Mouse (Mus musculus): Measurements from ENCODE around the gene Chchd3.

Chchd3 gene

DNA sequence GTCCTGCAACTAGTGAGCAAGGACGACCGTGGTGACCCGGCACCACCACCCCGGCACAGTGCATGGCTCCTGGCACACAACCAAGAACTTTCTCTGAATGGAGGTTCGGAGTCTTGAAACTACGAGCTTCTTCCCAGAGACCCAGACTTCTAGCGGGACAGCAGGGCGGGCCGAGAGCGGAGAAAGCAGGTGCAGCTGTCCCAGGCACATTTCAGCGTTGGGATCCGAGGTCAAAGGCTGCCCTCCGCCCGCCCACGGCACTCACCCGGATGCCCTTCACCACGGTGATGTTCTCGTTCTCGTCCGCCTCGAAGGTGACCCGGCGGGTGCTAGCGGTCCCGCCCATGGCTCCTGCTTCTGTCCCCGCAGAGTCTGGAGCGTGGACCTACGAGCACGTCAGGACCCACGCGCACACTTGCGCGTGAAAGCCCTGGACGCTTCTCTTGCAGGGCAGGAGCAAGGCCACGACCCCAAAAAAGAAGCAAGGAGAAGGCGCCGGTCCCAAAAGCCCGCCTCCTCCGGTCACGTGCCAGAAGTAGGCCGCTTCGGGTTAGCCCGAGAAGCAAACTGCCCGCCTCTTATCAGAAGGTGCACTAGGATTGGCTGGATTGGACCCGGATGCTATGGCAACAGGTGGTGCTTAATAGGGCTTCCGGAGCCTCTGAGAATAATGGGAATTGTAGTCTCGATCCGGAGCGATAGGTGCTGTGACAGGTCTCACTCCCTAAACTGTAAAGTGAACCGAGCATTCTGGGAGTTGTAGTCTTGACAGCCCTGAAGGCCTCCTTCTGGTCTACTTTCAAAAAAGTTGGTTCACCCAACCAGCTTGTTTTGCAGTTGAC, at the start of gene Chchd3:
Chchd3 (minus strand) TSS at position 526 of the 842 bp plus-strand sequence.
- peak; percentile 95 to 98 for DNase-seq (ENCODE audit: low spot score in 2 of 2)

DNA sequence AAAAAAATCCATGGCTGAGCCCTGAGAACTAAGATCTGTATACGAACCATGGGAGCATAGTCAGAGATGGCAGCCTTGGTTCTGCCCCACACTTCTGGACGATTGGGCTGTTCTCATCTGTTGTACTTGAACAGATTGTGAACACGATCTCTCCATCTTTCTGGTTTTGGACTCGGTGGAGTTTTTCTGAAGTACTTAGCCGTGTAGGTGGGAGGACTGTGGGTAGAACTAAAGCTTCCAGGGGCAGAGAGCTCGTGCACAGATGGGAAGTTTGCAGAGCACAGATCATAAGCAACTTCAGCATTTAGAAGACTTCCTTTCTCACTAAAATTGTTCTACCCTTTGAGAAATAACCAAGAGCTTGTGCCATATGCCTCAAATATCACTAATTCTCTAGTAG, 44.6 kb upstream of the Chchd3 start:
- peak; percentile 32 to 75 for DNase-seq (ENCODE audit: low spot score in 2 of 2)

DNA sequence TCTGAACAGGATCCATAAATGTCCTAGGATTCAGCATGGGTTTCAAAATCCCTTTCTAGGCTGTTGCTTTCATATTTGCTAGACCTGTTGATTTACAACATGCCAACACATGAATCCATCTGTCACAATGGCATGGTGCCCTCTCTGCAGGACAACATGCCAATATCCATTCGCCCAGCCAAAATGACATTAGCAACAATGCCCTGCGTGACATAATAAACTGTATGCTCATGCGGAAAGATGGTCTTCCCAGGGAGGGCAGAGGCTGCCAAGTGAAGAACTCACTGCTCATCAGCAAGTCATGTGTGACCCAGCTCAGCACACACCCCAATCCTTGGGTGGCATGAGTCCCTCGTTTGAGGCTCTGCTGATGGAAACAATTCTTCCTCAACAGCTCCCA, 38.8 kb upstream of the Chchd3 start:
- no peak for DNase-seq (ENCODE audit: low spot score in 2 of 2)

DNA sequence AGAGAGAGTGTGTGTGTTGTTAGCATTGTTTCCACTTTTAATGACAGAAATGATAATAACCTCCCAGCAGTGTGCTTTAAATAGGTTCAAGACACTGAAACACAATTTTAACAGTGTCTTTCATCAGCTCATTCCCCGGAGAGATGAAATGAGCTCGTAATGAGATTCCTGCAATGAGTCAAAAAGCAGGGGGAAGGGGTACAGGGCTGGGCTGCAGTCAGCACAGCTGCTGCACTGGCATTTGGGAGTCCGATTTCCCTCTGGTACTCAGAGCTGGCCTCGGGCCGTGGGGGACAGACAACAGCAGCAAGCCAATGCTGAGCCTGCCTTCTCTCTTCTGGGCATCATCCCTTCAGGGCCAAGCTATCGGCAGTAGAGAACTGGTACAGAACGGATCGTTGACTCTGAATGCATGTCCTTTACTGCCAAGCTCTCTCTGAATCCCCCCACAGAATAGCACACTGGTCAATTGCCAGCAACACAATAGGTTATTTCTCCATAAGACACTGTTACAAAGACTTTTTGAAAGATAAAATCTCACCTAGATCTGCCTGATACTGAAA, 34.7 kb upstream of the Chchd3 start:
- DNase-seq (ENCODE audit: low spot score in 2 of 2), result peak; percentile 3 to 8

DNA sequence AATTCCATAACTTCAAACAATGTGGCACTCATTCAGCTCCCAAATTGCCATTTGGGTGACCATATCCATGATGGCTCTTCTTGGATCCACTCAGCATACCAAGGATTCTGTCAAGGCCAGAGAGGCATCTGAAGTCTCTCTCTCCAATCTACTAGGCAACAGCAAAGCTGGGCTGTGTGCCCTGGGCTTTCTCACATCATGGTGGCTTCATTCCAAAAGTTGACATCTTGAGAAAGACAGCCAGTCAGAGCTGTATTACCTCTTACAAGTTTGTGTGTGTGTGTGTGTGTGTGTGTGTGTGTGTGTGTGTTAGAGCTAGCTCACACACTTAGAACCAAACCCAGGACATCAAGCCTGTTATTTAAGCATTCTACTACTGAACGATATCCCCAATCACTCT, 20.1 kb upstream of the Chchd3 start:
- DNase-seq (ENCODE audit: low spot score in 2 of 2), result no peak

DNA sequence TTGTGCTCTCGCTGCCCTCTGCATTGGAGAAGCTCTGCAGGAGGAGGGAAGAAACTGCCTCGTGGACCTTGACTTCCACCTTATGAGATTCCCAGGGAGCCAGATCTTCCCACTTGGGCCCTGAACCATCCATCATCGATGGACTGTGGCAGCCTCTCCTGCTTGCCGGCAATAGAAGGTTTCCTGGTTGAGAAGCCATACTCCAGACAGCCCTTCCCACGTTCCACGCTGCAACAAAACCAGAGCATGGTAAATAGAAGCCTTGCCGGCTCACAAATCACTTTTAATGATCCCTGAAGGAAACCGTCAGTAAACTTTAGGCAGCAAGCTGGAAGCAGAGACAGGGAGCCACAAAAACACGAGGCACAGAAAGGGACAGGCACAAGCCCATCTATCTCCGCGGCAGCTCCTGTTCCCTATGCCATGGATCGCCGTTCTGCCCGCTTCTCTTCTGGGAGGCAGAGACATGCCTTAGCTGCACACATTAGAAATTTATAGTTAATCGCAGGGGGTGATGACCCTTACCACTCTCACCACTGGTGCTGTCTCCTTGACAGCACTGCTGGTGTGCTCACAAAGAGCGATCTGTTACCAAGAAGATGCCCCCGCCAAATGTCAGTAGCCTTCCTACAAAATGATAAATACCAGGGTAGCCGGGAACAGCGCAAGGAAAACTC, 18.3 kb upstream of the Chchd3 start:
- no peak for DNase-seq (ENCODE audit: low spot score in 2 of 2)

DNA sequence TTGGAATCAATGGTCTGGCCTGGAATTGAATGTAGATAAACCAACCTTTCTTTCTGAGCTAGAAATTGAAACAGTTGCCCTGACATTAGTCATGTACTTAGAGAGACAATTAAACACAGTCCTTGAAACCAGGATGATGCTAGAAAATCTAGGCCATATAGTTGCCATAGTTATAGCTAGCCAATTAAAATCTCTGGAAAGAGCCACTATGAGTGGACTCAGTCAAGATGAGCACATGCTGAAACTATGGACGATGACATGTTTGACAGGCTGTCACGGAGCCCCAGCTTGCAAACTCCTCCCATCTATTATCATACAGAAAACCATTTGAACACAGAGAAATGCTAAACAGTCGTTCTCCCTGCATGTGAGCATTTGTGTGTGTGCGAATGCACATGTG, 6.4 kb upstream of the Chchd3 start:
- no peak for DNase-seq (ENCODE audit: low spot score in 2 of 2)

DNA sequence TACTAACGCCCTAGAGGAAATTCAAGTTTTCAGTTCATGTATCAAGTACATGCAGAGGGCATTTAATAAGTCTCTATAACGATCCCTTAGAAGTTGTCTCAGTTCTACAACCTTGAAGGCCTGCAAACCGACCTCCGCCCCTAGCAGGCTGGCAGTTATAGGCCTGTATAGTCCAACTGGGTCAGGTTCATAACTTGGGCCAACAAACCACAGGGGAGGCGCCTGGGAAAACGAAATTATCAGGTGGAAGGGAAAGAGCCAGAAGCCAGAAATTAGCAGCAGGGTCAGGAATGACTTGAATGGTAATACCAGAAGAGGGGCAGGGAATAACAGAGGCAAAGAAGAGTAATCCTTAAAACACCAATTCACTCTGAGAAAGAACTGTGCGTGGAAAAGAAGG, 784 bp downstream of the Chchd3 start:
- no peak for DNase-seq (ENCODE audit: low spot score in 2 of 2)

DNA sequence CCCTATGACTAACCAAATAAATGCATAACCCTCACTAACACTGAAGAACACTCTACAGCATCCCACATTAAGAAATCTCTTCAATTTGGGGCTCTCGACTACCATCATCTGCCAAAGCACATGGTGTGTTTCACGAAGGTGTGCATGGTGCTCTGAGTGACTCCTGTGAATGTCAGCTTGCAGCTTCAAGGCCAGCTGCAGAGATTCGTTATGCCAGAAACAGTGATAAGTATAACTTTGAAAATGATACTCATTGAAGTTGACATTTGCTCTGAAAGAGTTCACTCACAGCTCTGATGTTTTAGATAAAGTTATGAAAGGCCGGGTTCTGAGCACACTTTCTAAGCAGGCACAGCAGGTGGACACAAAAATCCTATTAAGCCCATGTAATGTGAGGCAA, 3.7 kb downstream of the Chchd3 start:
- DNase-seq (ENCODE audit: low spot score in 2 of 2), result no peak

DNA sequence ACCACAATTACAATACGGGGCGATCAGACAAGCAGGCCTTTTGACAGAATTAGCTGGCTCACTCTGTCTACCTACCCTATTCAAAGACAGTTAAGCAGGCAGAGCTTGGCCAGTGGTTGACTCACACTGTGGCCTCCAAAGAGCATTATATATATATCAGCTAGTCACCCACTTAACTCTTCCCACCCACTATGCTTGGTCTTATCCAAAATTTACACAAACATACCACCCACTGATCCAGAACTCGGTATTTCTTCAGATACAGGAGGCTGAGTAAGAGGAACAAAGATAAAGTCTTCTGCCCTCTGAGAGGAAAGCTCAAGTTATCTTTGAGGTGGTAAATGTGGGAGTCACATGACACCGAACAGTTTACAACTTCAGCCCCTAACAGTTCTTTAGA, 4.4 kb downstream of the Chchd3 start:
- no peak for DNase-seq (ENCODE audit: low spot score in 2 of 2)

DNA sequence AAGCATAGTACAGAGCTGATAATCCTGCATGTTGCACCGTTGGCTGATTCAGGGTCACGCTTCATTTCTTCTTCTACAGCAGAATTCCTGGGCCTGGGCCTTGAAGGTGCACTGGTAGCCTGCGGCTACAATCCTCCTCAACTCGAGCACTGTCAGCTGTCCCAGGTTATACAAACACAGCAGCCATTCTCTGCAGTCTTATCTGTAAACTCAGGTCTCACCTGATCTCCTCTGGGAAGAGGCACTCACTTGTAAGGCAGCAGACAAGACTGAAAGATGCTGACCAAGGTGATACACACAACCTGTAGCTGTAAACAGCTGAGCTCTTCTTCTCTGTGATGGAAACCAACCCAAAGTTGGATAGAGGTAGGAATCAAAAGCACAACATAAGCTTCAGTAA, 5.1 kb downstream of the Chchd3 start:
- DNase-seq (ENCODE audit: low spot score in 2 of 2), result no peak

DNA sequence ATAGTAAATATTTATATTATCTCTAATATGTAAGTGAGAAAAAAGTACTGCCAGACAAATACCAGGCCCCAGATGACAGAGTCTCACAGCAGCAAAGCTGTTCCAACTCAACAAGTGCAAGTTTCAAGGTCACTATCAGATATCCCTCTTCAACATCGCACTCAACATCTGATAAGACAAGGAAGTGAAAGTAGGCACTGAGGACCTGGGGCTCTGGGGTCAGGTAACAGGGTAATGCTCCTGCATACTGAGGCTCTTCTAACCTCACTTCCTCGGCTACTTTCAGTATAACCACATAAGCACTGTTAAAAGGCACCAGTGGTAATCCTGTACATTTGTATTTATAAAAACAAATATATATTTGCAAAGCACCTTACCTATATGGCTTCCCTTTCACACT, 8.4 kb downstream of the Chchd3 start:
- no peak for DNase-seq (ENCODE audit: low spot score in 2 of 2)

DNA sequence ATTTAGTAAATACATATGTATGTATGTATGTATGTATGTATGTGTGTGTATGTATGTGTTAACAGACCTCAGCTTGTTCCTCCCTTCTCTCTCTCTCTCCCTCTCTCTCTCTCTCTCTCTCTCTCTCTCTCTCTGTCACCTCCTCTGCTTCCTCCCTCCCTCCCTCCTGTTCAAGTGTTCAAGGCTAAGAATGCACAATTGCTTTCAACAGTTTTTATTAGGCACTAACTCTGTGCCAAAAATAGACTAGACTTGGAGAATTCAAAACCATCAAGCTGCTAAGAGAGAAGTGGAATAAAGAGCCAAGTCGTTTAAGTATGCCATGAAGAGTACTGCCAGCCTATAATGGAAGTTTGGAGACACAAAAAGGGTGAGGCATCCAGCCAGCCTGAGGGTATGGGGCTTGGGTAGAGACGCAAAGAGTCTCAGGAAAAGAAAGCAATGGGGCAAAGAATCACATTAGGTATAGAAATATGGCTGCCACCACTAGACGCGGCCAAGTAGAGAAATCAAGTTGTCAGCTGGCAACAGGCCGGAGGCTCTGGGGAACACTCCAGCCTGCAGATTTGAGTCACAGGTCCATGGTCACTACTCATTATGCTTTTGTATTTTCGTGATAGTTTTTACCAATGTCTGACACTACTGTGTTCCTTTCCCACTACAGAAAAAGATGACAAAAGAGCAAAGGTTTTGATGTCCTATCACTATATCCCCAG, 10.2 kb downstream of the Chchd3 start:
- DNase-seq (ENCODE audit: low spot score in 2 of 2), result no peak

DNA sequence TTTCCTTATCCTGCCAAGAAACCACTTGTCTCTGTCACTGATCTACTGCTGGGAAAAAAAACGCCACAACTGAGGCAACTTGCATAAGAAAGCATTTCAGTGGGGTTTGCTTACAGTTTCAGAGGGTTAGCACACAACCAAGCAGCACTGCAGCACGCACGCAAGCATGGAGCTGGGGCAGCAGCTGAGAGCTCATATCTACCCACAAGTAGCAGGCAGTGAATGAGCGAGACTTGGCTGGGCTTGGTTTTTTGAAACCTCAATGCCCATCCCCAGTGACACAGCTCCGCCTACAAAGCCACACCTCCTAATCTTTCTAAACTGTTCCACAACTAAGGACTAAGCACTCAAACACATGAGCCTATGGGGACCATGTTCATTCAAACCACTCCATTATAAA, 16.6 kb downstream of the Chchd3 start:
- no peak for DNase-seq (ENCODE audit: low spot score in 2 of 2)

DNA sequence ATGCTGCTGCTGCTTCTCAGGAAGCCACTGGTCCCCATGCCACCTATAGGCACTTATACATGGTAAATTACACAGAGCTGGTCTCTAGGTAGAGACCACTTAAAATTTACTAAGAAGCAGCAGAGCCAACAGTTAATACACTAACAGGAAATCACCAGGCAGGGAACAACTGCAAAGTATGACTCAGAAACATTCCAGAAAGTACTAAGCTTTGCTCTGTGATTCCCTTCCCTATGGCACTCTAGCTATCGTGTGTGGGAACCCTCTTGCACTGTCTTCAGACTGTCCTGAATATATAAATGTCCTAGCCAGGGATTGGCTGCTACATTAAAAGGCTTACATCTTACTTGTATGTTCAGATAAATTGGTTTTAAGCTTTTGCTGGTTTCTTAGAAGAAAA, 17.2 kb downstream of the Chchd3 start:
- DNase-seq (ENCODE audit: low spot score in 2 of 2), result no peak

DNA sequence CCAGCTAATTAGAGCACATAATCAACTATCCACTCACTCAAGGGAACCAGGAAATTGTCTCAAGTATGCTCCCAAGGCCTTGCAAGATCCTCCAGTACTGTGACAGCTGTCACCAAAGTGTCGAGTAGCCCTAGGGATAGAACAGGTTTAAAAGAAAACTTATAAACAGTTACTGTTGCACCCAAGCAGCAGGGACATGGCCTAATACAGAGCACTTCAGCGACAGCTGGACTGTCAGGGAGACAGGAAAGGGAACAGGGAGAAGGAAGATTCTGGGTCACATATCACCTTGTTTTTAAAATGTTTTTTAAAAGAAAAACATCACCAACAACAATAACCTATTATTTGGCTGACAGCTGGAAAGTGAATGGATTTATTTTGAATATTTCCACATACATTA, 18.1 kb downstream of the Chchd3 start:
- DNase-seq (ENCODE audit: low spot score in 2 of 2), result no peak

DNA sequence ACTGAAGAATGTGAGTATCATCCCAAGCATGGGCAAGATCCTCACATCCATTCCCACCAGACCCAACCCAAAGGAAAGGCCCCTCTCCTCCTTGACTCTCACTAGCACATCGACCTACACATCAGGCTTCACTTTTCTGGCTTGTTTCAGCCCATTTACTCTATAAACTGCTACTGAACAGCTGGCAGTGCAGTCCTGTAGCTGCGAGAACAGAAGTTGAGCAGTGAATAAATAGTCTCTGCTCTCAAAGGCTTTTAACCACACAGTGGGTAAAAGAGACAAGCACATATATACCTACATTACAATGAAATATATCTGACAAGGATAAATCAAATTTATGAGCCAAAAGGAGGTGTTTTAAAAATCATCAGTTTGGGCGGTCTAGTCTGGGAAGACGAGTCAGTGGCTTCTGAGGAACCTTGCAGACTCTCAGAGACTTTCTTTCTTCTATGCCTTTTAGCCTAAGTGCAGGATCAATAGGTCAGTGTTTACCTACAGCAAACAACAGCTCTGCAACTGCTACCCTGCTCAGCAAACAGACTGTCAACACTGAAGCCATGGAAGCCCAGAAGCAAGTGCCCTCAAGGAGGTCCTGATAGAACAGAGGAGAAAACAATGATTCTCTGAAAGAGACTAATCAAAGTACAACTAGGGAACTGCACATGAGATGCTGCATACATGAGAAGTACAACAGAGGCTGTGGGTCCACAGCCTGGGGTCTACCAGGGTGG, 19.5 kb downstream of the Chchd3 start:
- no peak for DNase-seq (ENCODE audit: low spot score in 2 of 2)

DNA sequence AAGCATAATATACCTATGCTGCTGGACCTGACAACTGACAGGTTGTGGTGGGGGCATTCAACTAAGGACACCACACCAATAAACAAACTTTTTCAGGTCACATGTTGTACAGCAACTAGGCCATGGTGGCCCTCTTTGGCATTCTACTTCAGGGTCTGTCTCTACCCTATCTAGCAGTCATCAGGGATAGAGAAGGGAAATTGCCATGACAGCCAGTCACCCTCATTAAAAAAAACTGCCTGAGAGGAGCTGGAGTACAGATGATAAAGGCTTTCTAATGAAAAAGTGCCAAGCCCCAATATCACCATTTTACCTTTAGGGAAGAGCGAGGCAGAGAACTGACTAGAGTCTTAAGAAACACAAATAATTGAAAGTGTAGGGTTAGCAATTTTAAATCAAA, 27.5 kb downstream of the Chchd3 start:
- DNase-seq (ENCODE audit: low spot score in 2 of 2), result no peak

DNA sequence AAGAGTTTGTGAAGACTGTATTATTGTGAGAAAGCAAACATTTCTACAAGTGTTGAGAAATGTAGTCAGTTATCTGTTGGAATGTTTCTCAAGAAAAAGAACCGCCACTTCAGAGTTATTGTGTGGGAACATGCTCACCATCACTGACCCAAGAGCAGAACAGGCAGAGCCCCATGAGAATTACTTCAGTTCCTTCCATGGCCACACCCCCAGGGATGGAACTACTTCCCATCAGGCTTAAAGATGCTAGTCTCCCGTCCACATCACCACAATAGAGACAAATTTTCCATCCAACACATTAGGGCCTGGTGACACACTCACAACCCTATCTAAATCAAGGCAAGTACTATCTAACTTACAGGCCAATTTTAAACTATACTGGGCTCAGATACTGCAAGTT, 28.4 kb downstream of the Chchd3 start:
- no peak for DNase-seq (ENCODE audit: low spot score in 2 of 2)

DNA sequence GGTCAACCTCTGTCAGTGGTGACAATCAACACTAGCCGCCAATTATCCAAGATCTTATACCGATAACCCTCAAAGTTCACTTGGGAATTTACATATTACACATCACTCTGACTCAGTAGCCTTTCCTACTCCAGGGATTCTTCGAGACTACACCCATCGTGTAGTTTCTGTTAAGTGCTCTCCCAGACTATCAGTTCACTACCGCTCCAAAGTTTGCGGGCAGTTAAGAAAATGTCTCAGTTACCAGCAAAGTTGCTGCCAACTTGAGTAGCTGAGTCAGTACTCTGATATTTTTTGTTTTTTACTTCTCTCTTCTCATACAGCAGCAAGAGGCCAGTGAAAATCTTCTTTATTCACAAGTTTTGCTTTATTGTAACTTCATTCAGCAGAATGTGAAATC, 31.8 kb downstream of the Chchd3 start:
- no peak for DNase-seq (ENCODE audit: low spot score in 2 of 2)

DNA sequence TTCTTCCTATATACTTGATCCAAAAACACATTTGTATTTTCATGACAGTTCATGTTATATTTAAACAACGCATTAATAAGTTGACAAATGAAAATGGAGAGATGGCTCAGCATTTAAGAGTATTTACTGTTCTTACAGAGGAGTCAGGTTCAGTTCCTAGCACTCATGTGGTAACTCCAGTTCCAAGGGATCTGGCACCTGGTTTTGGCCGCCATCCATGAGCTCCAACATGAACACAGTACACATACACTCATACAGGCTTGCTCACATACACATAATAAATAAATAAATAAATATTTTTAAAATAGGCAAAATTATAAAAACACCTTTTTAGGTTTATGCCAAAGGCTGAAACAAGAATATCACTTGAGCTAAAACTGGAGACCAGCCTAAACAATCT, 35.0 kb downstream of the Chchd3 start:
- DNase-seq (ENCODE audit: low spot score in 2 of 2), result no peak

DNA sequence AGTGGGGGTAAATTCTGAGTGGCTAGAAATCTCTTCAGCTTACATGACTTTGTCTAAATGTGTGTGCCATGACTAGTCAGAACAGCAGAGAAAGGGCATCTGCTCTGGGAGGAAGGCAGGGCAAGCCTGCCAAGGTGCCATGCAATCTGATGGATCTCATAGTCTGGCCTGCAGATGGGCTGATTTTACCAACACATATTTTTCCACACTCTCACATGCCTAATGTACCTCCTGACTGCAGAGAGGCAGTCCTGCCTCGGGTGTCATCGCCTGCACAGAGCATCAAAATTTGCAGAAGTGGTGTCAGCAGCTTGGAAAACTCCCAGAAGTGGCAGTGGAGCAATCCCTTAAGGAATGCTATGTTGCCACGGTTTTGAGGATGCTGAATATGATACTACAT, 55.5 kb downstream of the Chchd3 start:
- no peak for DNase-seq (ENCODE audit: low spot score in 2 of 2)
